Mouse (Mus musculus): ENCODE data around the gene 1700018B08Rik. TPM values are rescaled to one million over a fixed set of nuclear protein-coding genes. Genes with fewer than 3 reads are reported as not detected.

The 1700018B08Rik gene
- not detected in 2 replicates for polyA plus RNA-seq (2015; fragmentation: Nextera tagmentation; extraction: Ambion mirVana)

GRCm38 (mm10) chr8:121544276-121544785 lies at the start of gene 1700018B08Rik:
Gene 1700018B08Rik (minus strand): TSS chr8:121544320.
- Histone ChIP-seq H3K27me3 (0 out of 2 replicates have a peak, but pooled peaks cover 11% of the 10 kb centered on the region), H3K36me3 (peaks cover 3% of the 10 kb centered on the region), H3K4me3 (no peak within 1 kb of the TSS), H3K4me2 (no peak within 1 kb of the TSS), H3K4me1 (replicated peaks) (no peaks in the 10 kb centered on the region), H3K9ac (peak within 1 kb of the TSS; percentile 19; the same call in 1 of the 2 replicates), H3K9me3 (peaks cover 4% of the 10 kb centered on the region; the same call in 1 of the 2 replicates), H3K27ac (no peak within 1 kb of the TSS)
- WGBS = 89% methylated on average over 12 of the region's 12 CpGs
- ATAC-seq (ENCODE audit: low FRiP score) = no peak

GRCm38 (mm10) chr8:121593293-121593692 lies 49.2 kb upstream of the 1700018B08Rik start:
- H3K9me3 ChIP-seq = no peaks in the 10 kb centered on the region
- 89% methylated on average over 5 of the region's 5 CpGs for WGBS
- no peak overlapping the region for H3K9ac ChIP-seq

GRCm38 (mm10) chr8:121591178-121592066 lies 47.3 kb upstream of the 1700018B08Rik start:
- Histone ChIP-seq H3K27me3 (no peaks in the 10 kb centered on the region), H3K27ac (peak overlapping the region; percentile 89), H3K9ac (peak overlapping the region; percentile 95), H3K36me3 (peaks cover 30% of the 10 kb centered on the region), H3K4me1 (replicated peaks) (peaks cover 33% of the 10 kb centered on the region), H3K4me3 (peak overlapping the region; percentile 97), H3K4me2 (peak overlapping the region; percentile 93), H3K9me3 (no peaks in the 10 kb centered on the region)
- WGBS = 18% methylated on average over 20 of the region's 20 CpGs
- ATAC-seq (ENCODE audit: low FRiP score) = no peak

More at GRCm38 (mm10) chr8:121593293-121593692, 49.2 kb upstream of the 1700018B08Rik start:
- Histone ChIP-seq H3K36me3 (peaks cover 46% of the 10 kb centered on the region), H3K27ac (no peak overlapping the region), H3K4me3 (no peak overlapping the region), H3K4me1 (replicated peaks) (peaks cover 33% of the 10 kb centered on the region), H3K4me2 (no peak overlapping the region), H3K27me3 (no peaks in the 10 kb centered on the region)
- ATAC-seq (ENCODE audit: low FRiP score) = no peak

GRCm38 (mm10) chr8:121590203-121591177 lies 46.4 kb upstream of the 1700018B08Rik start, which contains the start of gene Map1lc3b:
Gene Map1lc3b (plus strand): TSS chr8:121590361.
- Histone ChIP-seq H3K4me3 (peak within 1 kb of the TSS; percentile 97), H3K27ac (peak within 1 kb of the TSS; percentile 89), H3K36me3 (peaks cover 21% of the 10 kb centered on the region), H3K4me2 (peak within 1 kb of the TSS; percentile 93), H3K9ac (peak within 1 kb of the TSS; percentile 95), H3K27me3 (no peaks in the 10 kb centered on the region), H3K9me3 (no peaks in the 10 kb centered on the region), H3K4me1 (replicated peaks) (peaks cover 37% of the 10 kb centered on the region)
- under 1% methylated on average over 88 of the region's 94 CpGs for WGBS
- peak; percentile 88 for ATAC-seq (ENCODE audit: low FRiP score)

- H3K27me3 ChIP-seq = 0 out of 2 replicates have a peak, but pooled peaks cover 3% of the 10 kb centered on the region
- H3K4me3 ChIP-seq = no peak overlapping the region
- H3K9ac ChIP-seq = peak overlapping the region; percentile 66; the same call in 1 of the 2 replicates
- H3K9me3 ChIP-seq = no peaks in the 10 kb centered on the region
- no peak overlapping the region for H3K27ac ChIP-seq
- H3K4me2 ChIP-seq = peak overlapping the region; percentile 93
- H3K36me3 ChIP-seq = peaks cover 10% of the 10 kb centered on the region
- WGBS = 35% methylated on average over 2 of the region's 2 CpGs
- ATAC-seq (ENCODE audit: low FRiP score) = no peak
- peaks cover 43% of the 10 kb centered on the region for H3K4me1 ChIP-seq (replicated peaks)
These were observed 45.1 kb upstream of the 1700018B08Rik start for GRCm38 (mm10) chr8:121589205-121589726.

- peaks cover 43% of the 10 kb centered on the region for H3K4me1 ChIP-seq (replicated peaks)
- H3K27ac ChIP-seq = no peak overlapping the region
- H3K27me3 ChIP-seq = peaks cover 4% of the 10 kb centered on the region
- no peak overlapping the region for H3K4me2 ChIP-seq
- no peak for ATAC-seq (ENCODE audit: low FRiP score)
- no peak overlapping the region for H3K9ac ChIP-seq
- no peaks in the 10 kb centered on the region for H3K9me3 ChIP-seq
- no peak overlapping the region for H3K4me3 ChIP-seq
- 84% methylated on average over 4 of the region's 4 CpGs for whole genome bisulfite sequencing
- peaks cover 5% of the 10 kb centered on the region for H3K36me3 ChIP-seq
These were observed 44.6 kb upstream of the 1700018B08Rik start for GRCm38 (mm10) chr8:121588750-121589149.

- H3K27ac ChIP-seq = peak overlapping the region; percentile 80
- H3K9ac ChIP-seq = peak overlapping the region; percentile 75
- H3K36me3 ChIP-seq = no peaks in the 10 kb centered on the region
- peak overlapping the region; percentile 69 for H3K4me2 ChIP-seq
- peak overlapping the region; percentile 62 for H3K4me3 ChIP-seq
- H3K9me3 ChIP-seq = no peaks in the 10 kb centered on the region
- ATAC-seq (ENCODE audit: low FRiP score) = peak; percentile 93
- WGBS = 2% methylated on average over 47 of the region's 47 CpGs
- peaks cover 10% of the 10 kb centered on the region for H3K27me3 ChIP-seq
- H3K4me1 ChIP-seq (replicated peaks) = peaks cover 19% of the 10 kb centered on the region
These were observed 41.2 kb upstream of the 1700018B08Rik start for GRCm38 (mm10) chr8:121585159-121585825.

- Histone ChIP-seq H3K27me3 (peaks cover 10% of the 10 kb centered on the region), H3K4me3 (peak overlapping the region; percentile 62), H3K4me1 (replicated peaks) (peaks cover 19% of the 10 kb centered on the region), H3K9ac (peak overlapping the region; percentile 75; the same call in 1 of the 2 replicates), H3K9me3 (no peaks in the 10 kb centered on the region), H3K4me2 (peak overlapping the region; percentile 69), H3K27ac (peak overlapping the region; percentile 80; the same call in 1 of the 2 replicates), H3K36me3 (no peaks in the 10 kb centered on the region)
- WGBS = 47% methylated on average over 13 of the region's 13 CpGs
- ATAC-seq (ENCODE audit: low FRiP score) = no peak
These were observed 40.6 kb upstream of the 1700018B08Rik start for GRCm38 (mm10) chr8:121584730-121585129.

- Histone ChIP-seq H3K27ac (no peak overlapping the region), H3K4me2 (no peak overlapping the region), H3K9me3 (no peaks in the 10 kb centered on the region), H3K27me3 (peaks cover 10% of the 10 kb centered on the region), H3K4me3 (no peak overlapping the region), H3K4me1 (replicated peaks) (peaks cover 22% of the 10 kb centered on the region), H3K36me3 (no peaks in the 10 kb centered on the region), H3K9ac (no peak overlapping the region)
- ATAC-seq (ENCODE audit: low FRiP score) = no peak
- WGBS = 64% methylated on average over 8 of the region's 8 CpGs
These were observed 39.5 kb upstream of the 1700018B08Rik start for GRCm38 (mm10) chr8:121583653-121584052.

- no peak for ATAC-seq (ENCODE audit: low FRiP score)
- Histone ChIP-seq H3K9ac (no peak overlapping the region), H3K4me3 (no peak overlapping the region), H3K27me3 (peaks cover 10% of the 10 kb centered on the region), H3K36me3 (no peaks in the 10 kb centered on the region), H3K4me1 (replicated peaks) (peaks cover 44% of the 10 kb centered on the region), H3K9me3 (no peaks in the 10 kb centered on the region), H3K27ac (no peak overlapping the region), H3K4me2 (no peak overlapping the region)
- 46% methylated on average over 9 of the region's 9 CpGs for WGBS
These were observed 36.3 kb upstream of the 1700018B08Rik start for GRCm38 (mm10) chr8:121580465-121580864.
